Mouse (Mus musculus) midbrain, postnatal 0 days (tissue): ENCODE measurements around the gene Mitf. TPM values are rescaled to one million over a fixed set of nuclear protein-coding genes. Genes with fewer than 3 reads are reported as not detected.

Source experiments
- ATAC-seq: fragments of 200-750 bp; cut with Nextera tagmentation; 2 replicates; pipeline ENCODE4 v1.8.0; 2017; ENCODE audit warnings: moderate number of reproducible peaks, mild to moderate bottlenecking, moderate TSS enrichment, moderate library complexity; ENCODE audit not compliant: low FRiP score
- DNase-seq: peaks from one replicate; pipeline ENCODE4 v3.0.0-alpha.2; 2015; ENCODE audit warnings: low spot score
- H3K27ac ChIP-seq: fragments of 300-500 bp; sonication (generic); 2 replicates; pipeline ENCODE4 v1.5.1; 2014; ENCODE audit warnings: low read depth, mild to moderate bottlenecking, low read length, mixed read lengths
- H3K27me3 ChIP-seq: fragments of 300-500 bp; sonication (generic); 2 replicates; pipeline ENCODE4 v1.6.1; 2014; ENCODE audit warnings: low read length, control low read depth, mixed read lengths; ENCODE audit not compliant: insufficient read depth
- H3K36me3 ChIP-seq: fragments of 300-500 bp; sonication (generic); 2 replicates; pipeline ENCODE4 v1.6.1; 2014; ENCODE audit warnings: low read length, control low read depth, mixed read lengths; ENCODE audit not compliant: insufficient read depth
- H3K4me1 ChIP-seq: fragments of 300-500 bp; sonication (generic); 2 replicates; pipeline ENCODE4 v1.6.1; 2014; ENCODE audit warnings: mild to moderate bottlenecking, control low read depth, antibody characterized with exemption, low read length, mixed read lengths; ENCODE audit not compliant: insufficient read depth
- H3K4me2 ChIP-seq: fragments of 300-500 bp; sonication (generic); 2 replicates; pipeline ENCODE4 v1.6.1; 2014; ENCODE audit warnings: low read depth, mild to moderate bottlenecking, low read length, mixed read lengths; ENCODE audit not compliant: poor library complexity, severe bottlenecking
- H3K4me3 ChIP-seq: fragments of 300-500 bp; sonication (generic); 2 replicates; pipeline ENCODE4 v1.5.1; 2014; ENCODE audit warnings: low read depth, mild to moderate bottlenecking, low read length, moderate library complexity
- H3K9ac ChIP-seq: fragments of 300-500 bp; sonication (generic); replicated peaks from 2 replicates; pipeline ENCODE4 v1.6.1; 2014; ENCODE audit warnings: mild to moderate bottlenecking, low read length, moderate library complexity, mixed read lengths; ENCODE audit not compliant: poor library complexity, severe bottlenecking
- H3K9me3 ChIP-seq: fragments of 300-500 bp; sonication (generic); 2 replicates; pipeline ENCODE4 v1.6.1; 2016; ENCODE audit warnings: low read length, control low read depth
- CTCF ChIP-seq: IDR thresholded peaks from 2 replicates; pipeline ENCODE4 v1.5.1; 2016; ENCODE audit warnings: antibody characterized with exemption, mild to moderate bottlenecking
- WGBS: fragments of 180-500 bp; shearing (Covaris S2); extraction: QIAGEN DNeasy Blood & Tissue Kit; methylation state at CpG from one replicate; pipeline ENCODE4 v1.1.7; 2014; 5-methylcytosine and 5-hydroxymethylcytosine counted together
- polyA plus RNA-seq: library from polyadenylated mRNA; unstranded; fragments of >200 nt; fragmentation: Nextera tagmentation; extraction: Ambion mirVana; gene quantifications from 2 replicates; pipeline ENCODE4 v1.2.1, GENCODE M21; 2015
- total RNA-seq: library from RNA; depleted of rRNA; stranded (reverse); fragments of >200 nt; gene quantifications from 2 replicates; pipeline ENCODE4 v1.2.3, GENCODE M21; 2014; rRNA removed

The Mitf gene
- total and polyA plus RNA-seq, 2 experiments from 2014 or later = 1.1 to 2.8 TPM

DNA sequence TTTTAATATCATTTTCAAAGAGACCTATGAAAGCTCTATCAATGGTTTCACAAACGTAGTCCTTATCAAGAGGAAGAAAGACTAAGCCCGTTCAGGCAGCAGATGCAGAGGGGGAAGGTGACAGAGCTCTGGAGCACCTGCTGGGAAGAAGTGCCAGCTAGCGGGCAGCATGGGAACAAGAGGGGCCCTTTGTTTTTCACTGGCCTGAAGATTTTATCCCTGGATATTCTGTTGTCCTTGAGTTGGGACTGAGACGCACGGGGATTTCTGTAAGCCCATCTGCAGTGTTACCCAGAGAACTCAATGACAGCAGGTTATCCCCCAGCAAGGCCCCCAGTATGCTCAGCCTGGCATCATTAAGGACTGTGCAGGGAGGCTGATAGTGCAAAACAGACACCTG is 258.1 kb downstream of the Mitf start:
- no peak overlapping the region for H3K9ac ChIP-seq
- no peak for TF ChIP-seq CTCF
- ATAC-seq = no peak
- no peaks in the 10 kb centered on the region for H3K9me3 ChIP-seq
- no peaks in the 10 kb centered on the region for H3K4me1 ChIP-seq
- H3K27me3 ChIP-seq = no peaks in the 10 kb centered on the region
- H3K36me3 ChIP-seq = no peaks in the 10 kb centered on the region
- no peak overlapping the region for H3K27ac ChIP-seq
- DNase-seq = no peak
- WGBS = 23% methylated on average over 5 of the region's 5 CpGs
- no peak overlapping the region for H3K4me2 ChIP-seq
- H3K4me3 ChIP-seq = no peak overlapping the region

DNA sequence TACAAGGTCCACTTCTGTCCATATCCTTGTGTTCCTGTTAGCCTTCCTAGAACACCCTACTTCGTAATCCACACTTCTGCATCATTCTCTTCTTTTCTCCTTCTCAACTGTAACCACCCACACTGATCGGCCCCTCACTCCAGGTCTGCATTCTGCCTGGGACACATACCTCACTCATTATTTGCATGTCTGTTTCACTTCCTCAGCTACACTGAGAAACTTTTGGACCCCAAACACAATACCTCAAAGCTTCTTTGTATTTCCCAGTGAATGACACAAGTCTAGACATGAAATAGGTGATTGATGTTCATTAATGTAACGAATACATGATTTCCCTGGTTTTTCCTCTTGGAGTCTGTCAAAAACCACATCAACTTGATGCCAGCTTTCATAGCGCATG is 259.6 kb downstream of the Mitf start:
- H3K9me3 ChIP-seq = no peaks in the 10 kb centered on the region
- H3K27me3 ChIP-seq = no peaks in the 10 kb centered on the region
- H3K27ac ChIP-seq = no peak overlapping the region
- DNase-seq (no peak), ATAC-seq (no peak)
- WGBS = 88% methylated on average over 4 of the region's 4 CpGs
- TF ChIP-seq CTCF = no peak
- no peaks in the 10 kb centered on the region for H3K4me1 ChIP-seq
- H3K36me3 ChIP-seq = no peaks in the 10 kb centered on the region
- no peak overlapping the region for H3K4me2 ChIP-seq
- no peak overlapping the region for H3K9ac ChIP-seq
- no peak overlapping the region for H3K4me3 ChIP-seq

Other genes with a start within 250 kb of the Mitf start
- gene Frmd4b, start 189.5 kb upstream of the Mitf start, total RNA-seq = 20.7 and 21.9 TPM in 2 replicates
- 7.9 TPM in 2 replicates for gene Frmd4b, start 189.5 kb upstream of the Mitf start, polyA plus RNA-seq